Mouse (Mus musculus) cortical plate, adult 2 months (tissue): ENCODE measurements at regions not wholly inside any gene's neighbourhood (a gene's known extent, or its start where the extent isn't known, plus 50 kb on each side); places are given as distances from the start of the nearest gene placed in this dataset.
A peak's percentile ranks its signal among the peaks of the same experiment; 100 is the strongest.

ENCODE experiments used
- H3K27ac ChIP-seq: fragments of 200-500 bp; 2 replicates; pipeline ENCODE4 v1.5.1; 2012; ENCODE audit warnings: low read length, control low read depth, inconsistent platforms; ENCODE audit not compliant: insufficient read depth
- H3K4me1 ChIP-seq: fragments of 200-500 bp; 2 replicates; pipeline ENCODE4 v1.6.1; 2011; ENCODE audit warnings: low read length; ENCODE audit not compliant: control insufficient read depth, insufficient read depth
- H3K4me3 ChIP-seq: fragments of 200-500 bp; 2 replicates; pipeline ENCODE4 v1.5.1; 2011; ENCODE audit warnings: mild to moderate bottlenecking, low read length, control low read depth; ENCODE audit not compliant: insufficient read depth
- CTCF ChIP-seq: fragments of 200-500 bp; IDR thresholded peaks from 2 replicates; pipeline ENCODE4 v1.5.1; 2011; ENCODE audit warnings: mild to moderate bottlenecking, control low read depth, low read length; ENCODE audit not compliant: insufficient read depth; ENCODE audit errors: extremely low read depth
- POLR2A ChIP-seq: fragments of 200-500 bp; IDR thresholded peaks from 2 replicates; pipeline ENCODE4 v1.6.1; 2011; ENCODE audit warnings: mild to moderate bottlenecking, low read length, control low read depth; ENCODE audit not compliant: insufficient read depth; ENCODE audit errors: extremely low read depth

- H3K4me3 ChIP-seq, result no peak overlapping the region
- peaks cover 5% of the 10 kb centered on the region; the same call in 1 of the 2 replicates for H3K4me1 ChIP-seq
- TF ChIP-seq CTCF, result no peak
- TF ChIP-seq POLR2A, result no peak
- no peak overlapping the region for H3K27ac ChIP-seq
Observed at GRCm38 (mm10) chr15:63166411-63166810, 678.6 kb downstream of the Gsdmc2 start.

DNA sequence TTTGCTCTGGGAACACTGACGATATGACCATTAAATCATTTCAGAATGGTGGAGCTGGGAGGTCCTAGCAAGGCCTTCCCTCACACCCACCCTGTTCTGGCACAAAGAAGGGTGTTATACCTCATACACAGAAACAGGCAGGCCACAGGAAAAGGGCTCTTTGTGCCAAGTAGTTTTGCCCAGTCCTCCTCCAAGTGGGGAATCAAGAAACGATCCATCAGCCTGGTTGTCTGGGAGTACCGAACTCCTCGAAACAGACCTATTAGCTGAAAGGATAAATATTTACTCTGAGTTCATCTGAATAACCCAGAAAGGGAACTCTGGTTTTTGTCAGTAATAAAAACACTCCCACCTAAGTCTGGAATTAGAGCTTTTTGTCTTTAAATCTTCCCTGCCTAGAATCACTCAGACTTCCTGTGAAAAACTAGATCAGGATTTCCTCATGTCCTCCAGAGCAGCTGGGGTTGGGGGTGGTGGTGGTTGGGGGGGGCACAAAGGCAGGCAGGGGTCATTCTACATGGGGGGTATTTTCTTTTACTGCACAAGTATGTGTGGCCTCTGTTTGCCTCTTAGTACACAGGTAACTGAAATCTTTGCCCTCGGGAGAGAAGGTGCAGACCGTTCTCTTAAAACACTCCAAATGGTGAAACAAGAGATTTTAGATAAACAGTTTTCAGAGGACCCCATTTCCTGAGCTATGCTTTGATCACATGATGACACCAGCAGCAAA is 681.3 kb downstream of the Gsdmc2 start:
- Histone ChIP-seq H3K27ac (no peak overlapping the region), H3K4me3 (no peak overlapping the region), H3K4me1 (peaks cover 5% of the 10 kb centered on the region; the same call in 1 of the 2 replicates)
- no peak for TF ChIP-seq CTCF
- no peak for TF ChIP-seq POLR2A

DNA sequence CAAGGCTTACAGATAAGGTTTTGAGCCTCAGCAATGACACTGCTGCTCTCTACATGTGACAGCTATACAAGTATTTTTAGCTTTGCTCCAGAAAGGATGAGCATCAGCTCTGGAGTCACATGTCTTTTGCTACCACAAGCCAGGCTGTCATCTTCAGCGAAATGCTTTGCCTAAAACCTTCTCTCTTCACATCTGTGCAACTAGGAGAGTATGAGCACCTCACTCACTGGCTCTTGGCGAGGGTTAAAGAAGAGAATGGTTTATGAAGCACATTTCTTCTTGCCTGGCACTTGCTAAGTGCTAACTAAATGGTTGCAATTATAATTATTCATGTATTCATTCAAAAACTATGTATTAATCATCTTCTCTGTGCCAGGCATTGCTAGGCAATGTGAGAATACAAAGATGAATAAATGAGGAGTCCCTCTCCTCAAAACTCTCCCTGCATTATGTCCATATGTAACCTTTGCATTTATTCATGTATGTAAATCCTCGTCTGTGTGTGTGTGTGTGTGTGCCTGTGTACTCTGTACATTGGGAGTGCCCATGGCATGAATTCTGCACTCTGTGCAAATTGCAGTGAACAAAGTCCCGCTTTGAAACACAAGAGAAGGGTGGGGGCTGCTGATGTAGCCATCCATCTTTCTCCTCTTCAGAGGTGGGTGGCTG is 682.0 kb downstream of the Gsdmc2 start:
- no peak overlapping the region for H3K27ac ChIP-seq
- peaks cover 5% of the 10 kb centered on the region; the same call in 1 of the 2 replicates for H3K4me1 ChIP-seq
- TF ChIP-seq POLR2A (no peak), CTCF (no peak)
- H3K4me3 ChIP-seq, result no peak overlapping the region

DNA sequence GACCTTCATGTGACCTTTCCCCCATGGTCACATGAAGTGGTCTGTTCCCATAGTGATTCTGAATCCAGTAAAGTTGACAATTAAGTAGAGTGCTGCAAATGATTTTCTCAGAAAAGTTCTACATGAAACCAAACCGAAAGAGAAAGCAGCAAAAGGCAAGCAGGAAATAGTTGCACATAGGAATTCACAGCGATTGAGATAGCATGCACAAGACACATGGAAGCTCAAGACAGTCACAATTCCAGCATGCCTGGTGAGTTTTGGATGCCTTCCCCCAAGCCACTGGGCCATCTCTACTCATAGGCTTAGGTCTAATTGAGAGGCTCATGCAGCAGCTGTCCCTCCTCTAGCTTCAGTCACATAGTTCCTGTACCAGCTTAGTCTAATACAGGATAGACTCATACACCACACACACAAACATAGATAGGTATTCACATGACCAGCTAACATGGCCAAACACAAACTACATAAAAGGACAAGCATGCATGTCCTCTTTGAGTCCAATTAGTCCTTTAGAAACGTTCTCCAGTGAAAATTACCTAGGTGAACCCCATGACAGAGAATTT is 721.8 kb downstream of the Gsdmc2 start:
- Histone ChIP-seq H3K4me3 (no peak overlapping the region), H3K27ac (no peak overlapping the region), H3K4me1 (no peaks in the 10 kb centered on the region)
- TF ChIP-seq CTCF, result no peak
- TF ChIP-seq POLR2A, result no peak

GRCm38 (mm10) chr15:63112918-63113317 is 732.1 kb downstream of the Gsdmc2 start:
- H3K4me1 ChIP-seq, result no peaks in the 10 kb centered on the region
- no peak overlapping the region for H3K4me3 ChIP-seq
- TF ChIP-seq CTCF, result peak; percentile 40
- no peak for TF ChIP-seq POLR2A
- no peak overlapping the region for H3K27ac ChIP-seq

DNA sequence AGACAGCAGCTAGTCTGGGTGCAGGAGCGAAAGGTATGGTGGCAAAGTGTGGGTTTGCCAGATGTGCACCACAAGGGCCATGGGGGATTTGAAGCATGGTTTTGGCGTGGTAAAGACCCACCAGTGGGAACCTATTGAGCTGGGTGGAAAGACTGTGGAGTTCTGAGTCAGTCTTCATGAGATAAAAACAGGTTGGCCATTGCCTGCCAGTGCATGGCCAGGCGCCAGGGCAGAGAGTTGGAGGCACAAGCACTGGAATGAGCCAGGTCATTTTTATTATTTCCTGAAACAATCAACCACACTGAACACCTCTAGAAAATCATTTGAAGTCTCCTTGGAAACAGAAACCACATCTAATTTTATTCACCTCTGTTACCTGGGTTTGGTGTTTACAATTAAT is 744.9 kb downstream of the Gsdmc2 start:
- H3K27ac ChIP-seq, result no peak overlapping the region
- no peak for TF ChIP-seq POLR2A
- TF ChIP-seq CTCF, result no peak
- H3K4me1 ChIP-seq, result no peaks in the 10 kb centered on the region
- H3K4me3 ChIP-seq, result no peak overlapping the region

GRCm38 (mm10) chr15:63081972-63082371 is 763.0 kb downstream of the Gsdmc2 start:
- Histone ChIP-seq H3K27ac (no peak overlapping the region), H3K4me3 (no peak overlapping the region), H3K4me1 (no peaks in the 10 kb centered on the region; the same call in 1 of the 2 replicates)
- TF ChIP-seq CTCF (no peak), POLR2A (no peak)

DNA sequence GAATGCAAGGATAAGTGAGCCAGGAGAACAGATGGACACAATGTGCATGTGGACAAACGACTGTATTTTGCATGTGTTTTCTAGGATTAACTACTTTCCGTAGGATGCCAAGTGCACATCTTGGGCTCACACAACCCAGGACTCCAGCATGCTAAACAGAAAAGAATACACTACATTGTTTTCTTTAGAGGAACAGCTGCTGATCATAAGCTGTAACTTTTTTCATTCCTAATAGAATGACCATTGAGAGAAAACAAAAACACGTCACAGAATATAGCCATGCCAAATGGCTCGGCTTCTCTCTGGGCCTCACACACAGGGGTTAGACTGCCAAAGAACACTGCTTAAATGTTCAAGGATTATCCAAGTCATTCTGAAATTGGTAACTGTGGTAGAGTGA is 765.2 kb downstream of the Gsdmc2 start:
- TF ChIP-seq CTCF, result no peak
- TF ChIP-seq POLR2A, result no peak
- no peak overlapping the region for H3K27ac ChIP-seq
- no peak overlapping the region for H3K4me3 ChIP-seq
- no peaks in the 10 kb centered on the region; the same call in 1 of the 2 replicates for H3K4me1 ChIP-seq

DNA sequence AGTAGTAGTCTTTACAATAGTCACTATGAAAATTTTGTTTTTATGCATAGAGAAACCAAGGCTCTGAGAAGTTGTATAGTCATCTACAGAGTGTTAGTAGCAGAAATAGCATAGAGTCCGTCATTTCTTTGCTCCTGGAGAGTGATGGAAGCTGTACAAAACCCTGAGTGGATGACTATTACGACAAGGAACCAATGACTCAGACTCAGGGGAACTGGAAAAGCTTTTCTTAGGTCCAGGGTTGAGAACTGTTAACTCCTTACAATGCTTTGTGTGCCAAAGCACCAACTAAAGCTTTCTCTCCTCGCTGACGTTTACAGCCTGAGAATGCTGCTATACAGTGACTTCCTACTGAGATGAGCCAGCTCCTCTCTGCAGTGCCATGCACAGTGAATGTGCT is 773.1 kb downstream of the Gsdmc2 start:
- H3K4me1 ChIP-seq, result no peaks in the 10 kb centered on the region
- H3K4me3 ChIP-seq, result no peak overlapping the region
- TF ChIP-seq CTCF (no peak), POLR2A (no peak)
- no peak overlapping the region for H3K27ac ChIP-seq
